Mouse (Mus musculus) heart, embryonic 15.5 days (tissue): ENCODE data around the gene Ift43. TPM values are rescaled to one million over a fixed set of nuclear protein-coding genes. Genes with fewer than 3 reads are reported as not detected.

ENCODE experiments used
- ATAC-seq: fragments of 200-750 bp; cut with Nextera tagmentation; replicated peaks from 2 replicates; pipeline ENCODE4 v1.8.0; 2017; ENCODE audit warnings: low read depth, moderate TSS enrichment; ENCODE audit not compliant: insufficient number of reproducible peaks, insufficient read depth, low FRiP score
- H3K27ac ChIP-seq: fragments of 300-500 bp; sonication (generic); 2 replicates; pipeline ENCODE4 v1.5.1; 2015; ENCODE audit warnings: mild to moderate bottlenecking, inconsistent platforms
- H3K27me3 ChIP-seq: fragments of 300-500 bp; sonication (generic); 2 replicates; pipeline ENCODE4 v1.6.1; 2015; ENCODE audit warnings: inconsistent platforms
- H3K36me3 ChIP-seq: fragments of 300-500 bp; sonication (generic); 2 replicates; pipeline ENCODE4 v1.6.1; 2015; ENCODE audit warnings: mild to moderate bottlenecking, inconsistent platforms
- H3K4me1 ChIP-seq: fragments of 300-500 bp; sonication (generic); replicated peaks from 2 replicates; pipeline ENCODE4 v1.6.1; 2015; ENCODE audit warnings: inconsistent platforms
- H3K4me2 ChIP-seq: fragments of 300-500 bp; sonication (generic); 2 replicates; pipeline ENCODE4 v1.6.1; 2015; ENCODE audit warnings: inconsistent platforms, mild to moderate bottlenecking, moderate library complexity
- H3K4me3 ChIP-seq: fragments of 300-500 bp; sonication (generic); 2 replicates; pipeline ENCODE4 v1.5.1; 2015; ENCODE audit warnings: mild to moderate bottlenecking, inconsistent platforms
- H3K9ac ChIP-seq: fragments of 300-500 bp; sonication (generic); 2 replicates; pipeline ENCODE4 v1.6.1; 2015; ENCODE audit warnings: mild to moderate bottlenecking, inconsistent platforms
- H3K9me3 ChIP-seq: fragments of 300-500 bp; sonication (generic); replicated peaks from 2 replicates; pipeline ENCODE4 v1.6.1; 2016; ENCODE audit warnings: inconsistent platforms
- WGBS: fragments of 180-500 bp; shearing (Covaris S2); methylation state at CpG from one replicate; pipeline ENCODE4 v1.1.7; 2015; ENCODE audit warnings: mixed read lengths; 5-methylcytosine and 5-hydroxymethylcytosine counted together
- polyA plus RNA-seq: library from polyadenylated mRNA; unstranded; fragments of >200 nt; fragmentation: Nextera tagmentation; extraction: Ambion mirVana; gene quantifications from 2 replicates; pipeline ENCODE4 v1.2.1, GENCODE M21; 2015

Ift43 gene
- polyA plus RNA-seq, 1 experiment from 2014 or later = 130 TPM

- Histone ChIP-seq H3K9ac (no peak overlapping the region), H3K27ac (peak overlapping the region; percentile 73), H3K4me3 (no peak overlapping the region), H3K4me2 (no peak overlapping the region), H3K4me1 (peaks cover 27% of the 10 kb centered on the region), H3K9me3 (no peaks in the 10 kb centered on the region), H3K36me3 (peaks cover 7% of the 10 kb centered on the region; the same call in 1 of the 2 replicates), H3K27me3 (no peaks in the 10 kb centered on the region)
- ATAC-seq = 0 out of 2 replicates have a peak, but pooled peaks have one; percentile 15
- 14% methylated on average over 8 of the region's 8 CpGs for WGBS
Observed at GRCm38 (mm10) chr12:86157894-86158444, 75.6 kb downstream of the Ift43 start.

GRCm38 (mm10) chr12:86158689-86159483, 76.5 kb downstream of the Ift43 start:
- peak; percentile 58 for ATAC-seq
- H3K9me3 ChIP-seq = no peaks in the 10 kb centered on the region

GRCm38 (mm10) chr12:86161436-86161835, 79.1 kb downstream of the Ift43 start:
- 89% methylated on average over 6 of the region's 6 CpGs for WGBS
- H3K9ac ChIP-seq = no peak overlapping the region
- H3K4me2 ChIP-seq = no peak overlapping the region
- ATAC-seq = no peak
- no peak overlapping the region for H3K4me3 ChIP-seq
- peaks cover 7% of the 10 kb centered on the region; the same call in 1 of the 2 replicates for H3K36me3 ChIP-seq
- H3K4me1 ChIP-seq = peaks cover 33% of the 10 kb centered on the region
- H3K9me3 ChIP-seq = no peaks in the 10 kb centered on the region
- no peak overlapping the region for H3K27ac ChIP-seq
- H3K27me3 ChIP-seq = no peaks in the 10 kb centered on the region

More at GRCm38 (mm10) chr12:86158689-86159483, 76.5 kb downstream of the Ift43 start:
- Histone ChIP-seq H3K27ac (peak overlapping the region; percentile 73), H3K4me3 (no peak overlapping the region), H3K4me1 (peaks cover 28% of the 10 kb centered on the region), H3K4me2 (no peak overlapping the region), H3K27me3 (no peaks in the 10 kb centered on the region), H3K36me3 (peaks cover 7% of the 10 kb centered on the region; the same call in 1 of the 2 replicates), H3K9ac (peak overlapping the region; percentile 28; the same call in 1 of the 2 replicates)
- WGBS = 59% methylated on average over 20 of the region's 20 CpGs

- H3K36me3 ChIP-seq = peaks cover 7% of the 10 kb centered on the region; the same call in 1 of the 2 replicates
- WGBS = 83% methylated on average over 5 of the region's 5 CpGs
- no peak overlapping the region for H3K4me2 ChIP-seq
- H3K4me1 ChIP-seq = peaks cover 33% of the 10 kb centered on the region
- no peak for ATAC-seq
- H3K27me3 ChIP-seq = no peaks in the 10 kb centered on the region
- H3K4me3 ChIP-seq = no peak overlapping the region
- H3K27ac ChIP-seq = no peak overlapping the region
- H3K9ac ChIP-seq = no peak overlapping the region
- H3K9me3 ChIP-seq = no peaks in the 10 kb centered on the region
Observed at GRCm38 (mm10) chr12:86161942-86162341, 79.6 kb downstream of the Ift43 start.

- Histone ChIP-seq H3K4me2 (no peak overlapping the region), H3K36me3 (peaks cover 7% of the 10 kb centered on the region; the same call in 1 of the 2 replicates), H3K27ac (no peak overlapping the region), H3K9me3 (no peaks in the 10 kb centered on the region), H3K9ac (no peak overlapping the region), H3K27me3 (no peaks in the 10 kb centered on the region), H3K4me3 (no peak overlapping the region), H3K4me1 (peaks cover 22% of the 10 kb centered on the region)
- 50% methylated on average over 12 of the region's 12 CpGs for WGBS
- no peak for ATAC-seq
Observed at GRCm38 (mm10) chr12:86162890-86163816, 80.8 kb downstream of the Ift43 start.

GRCm38 (mm10) chr12:86166244-86166643, 83.9 kb downstream of the Ift43 start:
- no peaks in the 10 kb centered on the region for H3K27me3 ChIP-seq
- H3K4me3 ChIP-seq = no peak overlapping the region
- H3K4me1 ChIP-seq = peaks cover 10% of the 10 kb centered on the region
- H3K36me3 ChIP-seq = no peaks in the 10 kb centered on the region
- no peak overlapping the region for H3K9ac ChIP-seq
- WGBS = 19% methylated on average over 2 of the region's 2 CpGs
- H3K4me2 ChIP-seq = no peak overlapping the region
- ATAC-seq = no peak
- H3K27ac ChIP-seq = no peak overlapping the region
- no peaks in the 10 kb centered on the region for H3K9me3 ChIP-seq

GRCm38 (mm10) chr12:86167075-86167474, 84.7 kb downstream of the Ift43 start:
- Histone ChIP-seq H3K9ac (no peak overlapping the region), H3K9me3 (no peaks in the 10 kb centered on the region), H3K4me1 (peaks cover 10% of the 10 kb centered on the region), H3K36me3 (no peaks in the 10 kb centered on the region), H3K27ac (no peak overlapping the region), H3K4me2 (no peak overlapping the region), H3K27me3 (no peaks in the 10 kb centered on the region), H3K4me3 (no peak overlapping the region)
- 51% methylated on average over 9 of the region's 9 CpGs for WGBS
- no peak for ATAC-seq

GRCm38 (mm10) chr12:86168712-86169111, 86.4 kb downstream of the Ift43 start:
- H3K27ac ChIP-seq = no peak overlapping the region
- 18% methylated on average over 1 of the region's 1 CpGs for WGBS
- H3K9ac ChIP-seq = no peak overlapping the region
- H3K36me3 ChIP-seq = no peaks in the 10 kb centered on the region
- ATAC-seq = no peak
- H3K9me3 ChIP-seq = no peaks in the 10 kb centered on the region
- no peak overlapping the region for H3K4me3 ChIP-seq
- 0 out of 2 replicates have a peak, but pooled peaks cover 4% of the 10 kb centered on the region for H3K27me3 ChIP-seq
- H3K4me1 ChIP-seq = peaks cover 5% of the 10 kb centered on the region; the same call in 1 of the 2 replicates
- no peak overlapping the region for H3K4me2 ChIP-seq

- H3K4me2 ChIP-seq = no peak overlapping the region
- no peak overlapping the region for H3K9ac ChIP-seq
- WGBS = 68% methylated on average over 5 of the region's 5 CpGs
- no peaks in the 10 kb centered on the region for H3K36me3 ChIP-seq
- H3K27ac ChIP-seq = no peak overlapping the region
- no peaks in the 10 kb centered on the region for H3K9me3 ChIP-seq
- no peak overlapping the region for H3K4me3 ChIP-seq
- no peak for ATAC-seq
- H3K27me3 ChIP-seq = 0 out of 2 replicates have a peak, but pooled peaks cover 4% of the 10 kb centered on the region
- peaks cover 5% of the 10 kb centered on the region; the same call in 1 of the 2 replicates for H3K4me1 ChIP-seq
Observed at GRCm38 (mm10) chr12:86169195-86169594, 86.9 kb downstream of the Ift43 start.

GRCm38 (mm10) chr12:86173314-86173713, 91.0 kb downstream of the Ift43 start:
- no peak overlapping the region for H3K27ac ChIP-seq
- no peaks in the 10 kb centered on the region for H3K9me3 ChIP-seq
- no peak overlapping the region for H3K9ac ChIP-seq
- ATAC-seq = no peak
- H3K4me2 ChIP-seq = no peak overlapping the region
- no peaks in the 10 kb centered on the region for H3K36me3 ChIP-seq
- H3K27me3 ChIP-seq = 0 out of 2 replicates have a peak, but pooled peaks cover 4% of the 10 kb centered on the region
- WGBS = 60% methylated on average over 6 of the region's 6 CpGs
- no peaks in the 10 kb centered on the region for H3K4me1 ChIP-seq
- H3K4me3 ChIP-seq = no peak overlapping the region

- no peak for ATAC-seq
- H3K4me2 ChIP-seq = no peak overlapping the region
- peaks cover 4% of the 10 kb centered on the region for H3K4me1 ChIP-seq
- 85% methylated on average over 12 of the region's 12 CpGs for WGBS
- H3K9ac ChIP-seq = no peak overlapping the region
- H3K27ac ChIP-seq = no peak overlapping the region
- no peaks in the 10 kb centered on the region for H3K36me3 ChIP-seq
- 0 out of 2 replicates have a peak, but pooled peaks cover 4% of the 10 kb centered on the region for H3K27me3 ChIP-seq
- H3K4me3 ChIP-seq = no peak overlapping the region
- H3K9me3 ChIP-seq = no peaks in the 10 kb centered on the region
Observed at GRCm38 (mm10) chr12:86174369-86174768, 92.0 kb downstream of the Ift43 start.
